Mouse (Mus musculus): Measurements from ENCODE around the gene Lyst. TPM values are rescaled to one million over a fixed set of nuclear protein-coding genes. Genes with fewer than 3 reads are reported as not detected.
"Not testable (repeated sequence)": the region's sequence is repeated elsewhere in the genome, so short reads cannot be mapped to it uniquely, and the experiment has no call there.

Lyst gene
- polyA plus RNA-seq, 1 experiment from 2014 or later = 1.9 TPM

GRCm38 (mm10) chr13:13674669-13675343 lies 84.6 kb downstream of the Lyst start:
- Histone ChIP-seq H3K27me3 (ENCODE audit: insufficient read depth, poor library complexity, severe bottlenecking) (no peaks in the 10 kb centered on the region), H3K4me1 (no peaks in the 10 kb centered on the region), H3K9me3 (no peaks in the 10 kb centered on the region), H3K27ac (no peak overlapping the region), H3K36me3 (peaks cover 14% of the 10 kb centered on the region), H3K4me3 (no peak overlapping the region)
- 65% methylated on average over 4 of the region's 4 CpGs for WGBS
- DNase-seq (ENCODE audit: low spot score) = no peak

DNA sequence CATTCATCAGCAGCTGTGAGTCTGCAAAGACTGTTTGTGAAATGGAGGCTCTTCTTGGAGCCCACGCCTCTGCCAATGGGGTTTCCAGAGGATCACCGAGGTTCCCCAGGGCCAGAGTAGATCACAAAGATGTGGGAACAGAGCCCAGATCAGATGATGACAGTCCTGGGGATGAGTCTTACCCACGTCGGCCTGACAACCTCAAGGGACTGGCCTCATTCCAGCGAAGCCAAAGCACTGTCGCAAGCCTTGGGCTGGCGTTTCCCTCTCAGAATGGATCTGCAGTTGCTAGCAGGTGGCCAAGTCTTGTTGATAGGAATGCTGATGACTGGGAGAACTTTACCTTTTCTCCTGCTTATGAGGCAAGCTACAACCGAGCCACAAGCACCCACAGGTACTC lies 87.7 kb downstream of the Lyst start:
- Histone ChIP-seq H3K27me3 (ENCODE audit: insufficient read depth, poor library complexity, severe bottlenecking) (no peaks in the 10 kb centered on the region), H3K4me3 (no peak overlapping the region), H3K27ac (no peak overlapping the region), H3K9me3 (no peaks in the 10 kb centered on the region), H3K36me3 (peaks cover 10% of the 10 kb centered on the region), H3K4me1 (no peaks in the 10 kb centered on the region)
- WGBS = 83% methylated on average over 8 of the region's 8 CpGs
- DNase-seq (ENCODE audit: low spot score) = no peak

GRCm38 (mm10) chr13:13681642-13682041 lies 91.4 kb downstream of the Lyst start:
- WGBS = 38% methylated on average over 6 of the region's 6 CpGs
- H3K27me3 ChIP-seq (ENCODE audit: insufficient read depth, poor library complexity, severe bottlenecking) = no peaks in the 10 kb centered on the region
- no peak overlapping the region for H3K27ac ChIP-seq
- peaks cover 10% of the 10 kb centered on the region for H3K36me3 ChIP-seq
- H3K4me3 ChIP-seq = no peak overlapping the region
- DNase-seq (ENCODE audit: low spot score) = no peak
- H3K9me3 ChIP-seq = no peaks in the 10 kb centered on the region
- no peaks in the 10 kb centered on the region for H3K4me1 ChIP-seq

- no peaks in the 10 kb centered on the region for H3K27me3 ChIP-seq (ENCODE audit: insufficient read depth, poor library complexity, severe bottlenecking)
- DNase-seq (ENCODE audit: low spot score) = no peak
- no peak overlapping the region for H3K27ac ChIP-seq
- peaks cover 5% of the 10 kb centered on the region; the same call in 1 of the 2 replicates for H3K36me3 ChIP-seq
- H3K4me3 ChIP-seq = no peak overlapping the region
- 81% methylated on average over 5 of the region's 5 CpGs for WGBS
- no peaks in the 10 kb centered on the region for H3K9me3 ChIP-seq
- H3K4me1 ChIP-seq = no peaks in the 10 kb centered on the region
Measured at GRCm38 (mm10) chr13:13703476-13703875, 113.3 kb downstream of the Lyst start.

GRCm38 (mm10) chr13:13721435-13721834 lies 131.2 kb downstream of the Lyst start:
- H3K36me3 ChIP-seq, H3K27ac ChIP-seq: not testable (repeated sequence)
- WGBS = 78% methylated on average over 17 of the region's 17 CpGs

DNA sequence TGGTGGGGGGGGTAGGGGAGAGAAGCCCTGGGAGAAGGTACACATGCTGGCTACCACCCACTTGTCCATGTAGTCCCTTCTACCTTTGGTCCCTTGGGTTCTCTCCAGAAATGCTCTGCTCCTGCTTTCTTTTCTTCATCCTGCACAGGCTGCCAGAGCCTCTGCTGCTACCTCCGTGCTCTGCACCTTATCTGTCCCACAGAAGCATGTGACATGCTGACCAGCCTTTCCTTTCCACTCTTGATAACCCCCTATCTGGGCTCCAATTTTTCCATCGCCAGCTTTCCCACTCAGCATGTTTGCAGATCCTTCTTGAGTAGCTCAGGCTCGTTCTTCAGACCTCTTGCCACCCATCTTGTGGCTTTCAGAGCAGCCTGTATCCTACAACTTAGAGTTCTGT lies 133.1 kb downstream of the Lyst start:
- Histone ChIP-seq H3K4me3 (no peak overlapping the region), H3K4me1 (peaks cover 6% of the 10 kb centered on the region), H3K27ac (no peak overlapping the region), H3K36me3 (peaks cover 3% of the 10 kb centered on the region; the same call in 1 of the 2 replicates), H3K27me3 (ENCODE audit: insufficient read depth, poor library complexity, severe bottlenecking) (no peaks in the 10 kb centered on the region), H3K9me3 (no peaks in the 10 kb centered on the region)
- DNase-seq (ENCODE audit: low spot score) = no peak
- 15% methylated on average over 3 of the region's 3 CpGs for WGBS

More at GRCm38 (mm10) chr13:13721435-13721834, 131.2 kb downstream of the Lyst start:
- not testable (repeated sequence) for H3K27me3 ChIP-seq (ENCODE audit: insufficient read depth, poor library complexity, severe bottlenecking); H3K4me1 ChIP-seq; H3K4me3 ChIP-seq; H3K9me3 ChIP-seq; DNase-seq (ENCODE audit: low spot score)

DNA sequence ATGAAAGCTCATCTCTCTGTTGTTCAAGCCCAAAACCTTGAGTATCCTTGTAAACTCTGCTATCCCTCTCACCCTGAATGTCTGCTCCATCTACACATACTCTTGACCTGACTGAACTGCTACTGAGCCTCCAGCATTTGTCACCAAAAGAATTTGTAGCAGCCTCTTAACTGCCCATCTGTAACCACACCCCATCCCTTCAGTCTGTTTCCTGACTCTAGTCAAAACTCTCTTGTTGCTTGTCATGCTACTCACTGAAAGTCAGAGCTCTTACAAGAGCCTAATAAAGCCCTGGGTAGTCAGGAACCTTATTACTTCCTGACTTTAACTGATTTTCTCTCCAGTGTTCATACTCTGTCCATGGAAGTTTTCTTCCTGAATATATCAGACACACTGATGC lies 133.6 kb downstream of the Lyst start:
- peaks cover 6% of the 10 kb centered on the region for H3K4me1 ChIP-seq

GRCm38 (mm10) chr13:13739232-13739631 lies 149.0 kb downstream of the Lyst start:
- no peak for DNase-seq (ENCODE audit: low spot score)
- Histone ChIP-seq H3K27me3 (ENCODE audit: insufficient read depth, poor library complexity, severe bottlenecking) (no peaks in the 10 kb centered on the region), H3K36me3 (peaks cover 17% of the 10 kb centered on the region; the same call in 1 of the 2 replicates), H3K4me1 (no peaks in the 10 kb centered on the region), H3K27ac (no peak overlapping the region), H3K4me3 (no peak overlapping the region), H3K9me3 (no peaks in the 10 kb centered on the region)
- 92% methylated on average over 4 of the region's 4 CpGs for WGBS

More for the DNA sequence above, 133.6 kb downstream of the Lyst start:
- Histone ChIP-seq H3K4me3 (no peak overlapping the region), H3K36me3 (peaks cover 3% of the 10 kb centered on the region; the same call in 1 of the 2 replicates), H3K27me3 (ENCODE audit: insufficient read depth, poor library complexity, severe bottlenecking) (no peaks in the 10 kb centered on the region), H3K9me3 (no peaks in the 10 kb centered on the region), H3K27ac (no peak overlapping the region)
- DNase-seq (ENCODE audit: low spot score) = no peak

DNA sequence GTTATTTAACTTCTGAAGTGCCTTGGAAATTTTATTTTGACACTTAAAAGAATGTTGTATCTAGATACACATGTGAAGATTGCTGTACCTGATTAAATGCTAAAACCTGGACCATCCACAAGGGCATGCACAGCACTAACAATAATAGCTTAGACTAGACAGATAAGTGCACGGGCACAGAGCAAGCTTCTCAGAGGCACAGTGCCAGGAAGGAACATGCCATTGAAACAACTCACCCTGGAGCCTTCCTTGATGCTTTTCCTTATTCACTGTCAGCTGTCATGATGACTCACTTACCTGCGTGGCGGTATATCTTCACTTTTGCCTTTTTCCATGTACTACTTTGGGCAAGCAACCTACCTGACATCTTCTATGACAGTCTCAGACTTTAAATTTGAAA lies 155.7 kb downstream of the Lyst start:
- Histone ChIP-seq H3K9me3 (no peaks in the 10 kb centered on the region), H3K27ac (no peak overlapping the region), H3K27me3 (ENCODE audit: insufficient read depth, poor library complexity, severe bottlenecking) (no peaks in the 10 kb centered on the region), H3K36me3 (peaks cover 24% of the 10 kb centered on the region; the same call in 1 of the 2 replicates), H3K4me3 (no peak overlapping the region), H3K4me1 (no peaks in the 10 kb centered on the region)
- WGBS = 79% methylated on average over 3 of the region's 3 CpGs
- no peak for DNase-seq (ENCODE audit: low spot score)

GRCm38 (mm10) chr13:13775778-13776494 lies 185.7 kb downstream of the Lyst start:
- peak; percentile 80 for DNase-seq (ENCODE audit: low spot score)
- Histone ChIP-seq H3K27me3 (ENCODE audit: insufficient read depth, poor library complexity, severe bottlenecking) (peaks cover 1% of the 10 kb centered on the region; the same call in 1 of the 2 replicates), H3K36me3 (peaks cover 5% of the 10 kb centered on the region; the same call in 1 of the 2 replicates), H3K9me3 (no peaks in the 10 kb centered on the region), H3K27ac (no peak overlapping the region), H3K4me3 (no peak overlapping the region), H3K4me1 (peaks cover 10% of the 10 kb centered on the region; the same call in 1 of the 2 replicates)

DNA sequence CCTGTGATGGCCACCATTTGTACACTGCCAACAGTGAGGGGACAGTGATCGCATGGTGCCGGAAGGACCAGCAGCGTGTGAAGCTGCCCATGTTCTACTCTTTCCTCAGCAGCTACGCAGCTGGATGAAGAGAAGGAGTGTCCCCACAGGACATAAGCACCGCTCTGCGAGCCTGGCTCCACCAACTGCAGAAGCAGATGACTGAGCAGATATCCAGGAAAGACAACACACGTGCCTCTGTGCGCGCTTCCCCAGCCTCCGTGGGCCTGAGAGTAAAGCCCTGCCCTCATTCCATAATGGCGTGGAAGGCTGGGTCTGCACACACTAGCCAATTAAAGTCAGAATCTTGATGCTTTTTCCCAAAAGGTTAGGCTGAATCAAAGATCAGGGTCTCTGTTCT lies 186.9 kb downstream of the Lyst start:
- H3K36me3 ChIP-seq = peaks cover 5% of the 10 kb centered on the region; the same call in 1 of the 2 replicates
- 86% methylated on average over 11 of the region's 11 CpGs for WGBS
- H3K4me1 ChIP-seq = peaks cover 10% of the 10 kb centered on the region; the same call in 1 of the 2 replicates
- H3K4me3 ChIP-seq = no peak overlapping the region
- H3K27ac ChIP-seq = no peak overlapping the region
- H3K27me3 ChIP-seq (ENCODE audit: insufficient read depth, poor library complexity, severe bottlenecking) = peaks cover 13% of the 10 kb centered on the region
- DNase-seq (ENCODE audit: low spot score) = peak; percentile 67
- no peaks in the 10 kb centered on the region for H3K9me3 ChIP-seq

DNA sequence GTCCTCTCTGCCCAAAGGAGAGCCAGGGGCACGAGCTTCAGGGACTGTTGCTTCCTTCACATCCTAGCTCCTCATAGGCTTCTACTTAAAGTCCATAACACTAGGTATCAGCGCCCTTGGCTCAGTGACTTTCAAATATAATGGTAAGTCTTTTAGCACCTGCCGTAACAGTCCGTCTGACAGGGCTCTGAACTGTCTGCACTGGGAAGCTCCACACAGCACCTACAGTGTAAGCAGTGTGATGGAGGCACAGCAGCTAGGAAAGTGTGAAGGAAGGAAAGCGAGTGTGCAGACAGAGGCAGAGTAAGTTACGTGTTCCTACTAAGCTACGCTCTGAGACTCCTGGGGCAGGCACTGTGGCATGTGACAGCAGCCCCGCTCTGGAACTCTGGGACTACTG lies 187.5 kb downstream of the Lyst start:
- H3K9me3 ChIP-seq = no peaks in the 10 kb centered on the region
- peaks cover 5% of the 10 kb centered on the region; the same call in 1 of the 2 replicates for H3K36me3 ChIP-seq
- no peak overlapping the region for H3K27ac ChIP-seq
- peaks cover 17% of the 10 kb centered on the region for H3K27me3 ChIP-seq (ENCODE audit: insufficient read depth, poor library complexity, severe bottlenecking)
- peaks cover 10% of the 10 kb centered on the region; the same call in 1 of the 2 replicates for H3K4me1 ChIP-seq
- no peak overlapping the region for H3K4me3 ChIP-seq
- 86% methylated on average over 8 of the region's 8 CpGs for WGBS
- peak; percentile 54 for DNase-seq (ENCODE audit: low spot score)

DNA sequence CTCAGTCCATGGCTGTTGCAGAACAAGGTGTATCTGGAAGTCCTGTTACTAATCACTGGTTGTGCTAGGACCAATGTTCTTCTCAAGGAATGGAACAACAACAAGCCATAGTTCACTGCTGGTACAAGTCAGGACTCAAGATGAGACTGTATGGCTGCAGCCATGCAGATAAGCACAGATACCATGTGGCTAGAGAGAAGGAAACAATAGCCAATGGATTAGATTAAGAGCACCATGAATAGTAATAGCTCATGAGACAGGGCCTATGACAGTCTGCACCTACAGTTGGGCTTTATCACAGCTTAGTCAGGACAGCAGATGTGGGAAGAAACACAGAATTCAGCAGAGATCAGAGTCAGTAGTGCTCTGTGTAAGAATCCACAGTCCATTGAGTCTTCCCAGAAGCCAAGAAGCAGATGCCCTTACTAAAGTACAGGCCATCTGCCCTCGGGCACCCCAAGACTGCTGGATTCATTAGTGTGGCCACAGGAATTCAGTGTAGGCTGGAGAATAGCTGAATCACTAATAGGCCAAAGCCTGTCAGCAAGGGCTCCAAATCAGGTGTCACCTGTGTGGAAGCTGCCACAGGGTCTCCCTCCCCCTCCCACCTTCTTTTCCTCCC lies 188.8 kb downstream of the Lyst start:
- DNase-seq (ENCODE audit: low spot score) = peak; percentile 30
- H3K27me3 ChIP-seq (ENCODE audit: insufficient read depth, poor library complexity, severe bottlenecking) = peaks cover 30% of the 10 kb centered on the region
- WGBS = 90% methylated on average over 1 of the region's 1 CpGs
- no peaks in the 10 kb centered on the region for H3K9me3 ChIP-seq
- H3K4me1 ChIP-seq = peaks cover 15% of the 10 kb centered on the region; the same call in 1 of the 2 replicates
- H3K4me3 ChIP-seq = no peak overlapping the region
- H3K36me3 ChIP-seq = peaks cover 5% of the 10 kb centered on the region; the same call in 1 of the 2 replicates
- H3K27ac ChIP-seq = no peak overlapping the region
